In the genomic region with DNA sequence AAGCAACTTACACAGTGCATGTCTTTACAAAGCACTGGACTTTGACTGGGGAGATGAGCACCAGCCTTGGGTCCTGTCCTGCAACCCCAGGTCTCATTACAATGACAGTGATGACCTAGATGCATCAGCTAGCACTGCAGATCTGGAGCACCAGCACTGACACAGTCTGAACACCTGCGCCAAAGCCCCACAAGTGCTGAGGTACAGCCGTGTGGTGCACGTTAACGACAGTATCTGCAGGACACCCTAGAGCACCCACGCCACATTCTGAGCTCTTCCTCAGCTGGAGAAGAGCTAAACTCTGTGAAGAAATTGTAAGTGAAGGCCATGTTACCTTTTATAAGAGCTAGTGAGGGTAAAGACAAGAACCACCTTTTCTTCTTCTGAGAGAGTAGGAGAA, we compare ENCODE assay signal across 30 mouse cellular contexts.
DNase-seq lines count a peak whose midpoint lies in the region; ATAC-seq and TF ChIP-seq lines count a peak whose summit lies in the region.
"Had no signal": no experiment of that assay in that cellular context is flagged by ENCODE, and none has a peak within 500 bp of the region (broad histone marks: within the 10 kb centered on the region; RNA-seq: fewer than 3 reads in every experiment).

No protein-coding gene starts in this region.

- no peak for DNase-seq in heart, adult 2 months
- no peak for DNase-seq in heart, postnatal 10 days
- no peak for DNase-seq in kidney, adult 11 months
- peak; percentile 56 to 73 for DNase-seq in thymus, adult 18-20 months
- DNase-seq in thymus, postnatal 25 days = peak; percentile 68
- DNase-seq in forebrain, embryonic 14.5 days (ENCODE audit: low spot score) = no peak
- no peak for DNase-seq in urinary bladder, postnatal 36 days (ENCODE audit: low spot score in 2 of 2)
- DNase-seq: adrenal gland, adult 8-10 months; cerebellum, adult 2 months; cerebellum, postnatal 14 days; gastrocnemius, postnatal 14 days; heart, adult 11 months; heart, postnatal 4 days; left cerebral cortex, postnatal 4 days; liver, embryonic 13.5 days; lung, adult 18-20 months; lung, postnatal 10 days; retina, postnatal 1 day; right cerebral cortex, postnatal 25 days; spleen, adult 18-20 months had no signal

- ATAC-seq in kidney, embryonic 16.5 days (ENCODE audit: low FRiP score, low TSS enrichment) = no peak
- ATAC-seq in forebrain, embryonic 14.5 days = no peak
- ATAC-seq: midbrain, embryonic 15.5 days had no signal

- no peak overlapping the region for H3K4me2 ChIP-seq in kidney, embryonic 16.5 days (replicated peaks; ENCODE audit: low read depth, low read length)
- no peak overlapping the region for H3K4me2 ChIP-seq in forebrain, embryonic 14.5 days (ENCODE audit: low read length)
- H3K4me2 ChIP-seq: embryonic facial prominence, embryonic 15.5 days; forebrain, embryonic 12.5 days; heart, embryonic 11.5 days; hindbrain, embryonic 13.5 days; liver, embryonic 13.5 days; midbrain, embryonic 15.5 days; neural tube, embryonic 15.5 days had no signal

- peaks cover 24% of the 10 kb centered on the region for H3K36me3 ChIP-seq in heart, adult 2 months (ENCODE audit: control insufficient read depth, insufficient read depth, low read length)
- 0 out of 2 replicates have a peak, but pooled peaks cover 2% of the 10 kb centered on the region for H3K36me3 ChIP-seq in kidney, embryonic 16.5 days (ENCODE audit: insufficient read depth, low read length)
- peaks cover 11% of the 10 kb centered on the region for H3K36me3 ChIP-seq in forebrain, embryonic 14.5 days (ENCODE audit: control insufficient read depth, insufficient read depth, low read length)

- no peak overlapping the region for H3K9ac ChIP-seq in heart, adult 2 months (ENCODE audit: low read depth, low read length)
- 0 out of 2 replicates have a peak overlapping the region, but pooled peaks have one; percentile 12 for H3K9ac ChIP-seq in kidney, embryonic 16.5 days (replicated peaks; ENCODE audit: low read length)
- no peak overlapping the region for H3K9ac ChIP-seq in forebrain, embryonic 14.5 days (ENCODE audit: low read length)
- H3K9ac ChIP-seq: embryonic facial prominence, embryonic 15.5 days; forebrain, embryonic 12.5 days; hindbrain, embryonic 13.5 days; liver, embryonic 13.5 days; midbrain, embryonic 15.5 days; neural tube, embryonic 15.5 days had no signal

- TF ChIP-seq CTCF in heart, adult 2 months (IDR thresholded peaks at IDR 0.05) = no peak

- H3K4me3 ChIP-seq in heart, adult 2 months = no peak overlapping the region
- no peak overlapping the region for H3K4me3 ChIP-seq in kidney, embryonic 16.5 days (ENCODE audit: low read length)
- H3K4me3 ChIP-seq in forebrain, embryonic 14.5 days (ENCODE audit: low read depth, low read length) = no peak overlapping the region
- H3K4me3 ChIP-seq: embryonic facial prominence, embryonic 10.5 days; embryonic facial prominence, embryonic 15.5 days; forebrain, embryonic 12.5 days; hindbrain, embryonic 13.5 days; liver, embryonic 13.5 days; midbrain, embryonic 10.5 days; midbrain, embryonic 15.5 days; neural tube, embryonic 15.5 days had no signal

- no peaks in the 10 kb centered on the region for H3K27me3 ChIP-seq in heart, adult 2 months (ENCODE audit: control insufficient read depth, insufficient read depth, low read length)
- H3K27me3 ChIP-seq in kidney, embryonic 16.5 days (ENCODE audit: insufficient read depth, low read length) = no peaks in the 10 kb centered on the region
- no peaks in the 10 kb centered on the region for H3K27me3 ChIP-seq in forebrain, embryonic 14.5 days (replicated peaks; ENCODE audit: control insufficient read depth, insufficient read depth, low read length)
- H3K27me3 ChIP-seq: embryonic facial prominence, embryonic 15.5 days; forebrain, embryonic 12.5 days; hindbrain, embryonic 13.5 days; liver, embryonic 13.5 days; midbrain, embryonic 15.5 days; neural tube, embryonic 15.5 days had no signal

- intact Hi-C loops in heart, adult 2 months (cut with DNase I) = no loop called here
- intact Hi-C loops in heart, postnatal 10 days (cut with DNase I) = no loop called here

- no peaks in the 10 kb centered on the region for H3K9me3 ChIP-seq in kidney, embryonic 16.5 days (ENCODE audit: low read length)
- no peaks in the 10 kb centered on the region for H3K9me3 ChIP-seq in forebrain, embryonic 14.5 days (replicated peaks; ENCODE audit: control insufficient read depth, low read length)
- H3K9me3 ChIP-seq: embryonic facial prominence, embryonic 10.5 days; embryonic facial prominence, embryonic 15.5 days; forebrain, embryonic 12.5 days; G1E; hindbrain, embryonic 13.5 days; liver, embryonic 13.5 days; midbrain, embryonic 10.5 days; midbrain, embryonic 15.5 days; neural tube, embryonic 15.5 days had no signal

- 85% methylated on average over 5 of the region's 5 CpGs for WGBS in heart, adult 2 months
- 90% methylated on average over 5 of the region's 5 CpGs for WGBS in kidney, embryonic 16.5 days
- 92% methylated on average over 5 of the region's 5 CpGs for WGBS in forebrain, embryonic 14.5 days

- H3K79me2 ChIP-seq in heart, adult 2 months (replicated peaks; ENCODE audit: control insufficient read depth, insufficient read depth, low read length) = no peaks in the 10 kb centered on the region

- peaks cover 27% of the 10 kb centered on the region for H3K4me1 ChIP-seq in heart, adult 2 months (ENCODE audit: control insufficient read depth, insufficient read depth, low read length)
- peaks cover 68% of the 10 kb centered on the region for H3K4me1 ChIP-seq in kidney, embryonic 16.5 days (ENCODE audit: insufficient read depth, low read length)
- no peaks in the 10 kb centered on the region for H3K4me1 ChIP-seq in forebrain, embryonic 14.5 days (ENCODE audit: control insufficient read depth, insufficient read depth, low read length)
- H3K4me1 ChIP-seq: midbrain, embryonic 10.5 days had no signal

- no peak for TF ChIP-seq POLR2A in heart, adult 2 months (IDR thresholded peaks at IDR 0.05; ENCODE audit: insufficient read depth, low read depth, low read length)

- peak overlapping the region; percentile 30 for H3K27ac ChIP-seq in heart, adult 2 months
- peak overlapping the region; percentile 87 for H3K27ac ChIP-seq in kidney, embryonic 16.5 days (ENCODE audit: low read length)
- no peak overlapping the region for H3K27ac ChIP-seq in forebrain, embryonic 14.5 days (ENCODE audit: low read depth, low read length)
- H3K27ac ChIP-seq: embryonic facial prominence, embryonic 10.5 days; embryonic facial prominence, embryonic 15.5 days; forebrain, embryonic 12.5 days; hindbrain, embryonic 13.5 days; liver, embryonic 13.5 days; midbrain, embryonic 10.5 days; midbrain, embryonic 15.5 days; neural tube, embryonic 15.5 days had no signal

- no peak for TF ChIP-seq EP300 in heart, adult 2 months (IDR thresholded peaks at IDR 0.05; ENCODE audit: insufficient read depth, low read depth, low read length)

Comparison
In these comparisons a context has a peak if more than half of its experiments do, and no peak if none do; other contexts are left out.
1. DNase-seq: peak in thymus, adult 18-20 months (2 of 2) and thymus, postnatal 25 days (single experiment); none in heart, adult 2 months (0 of 2), heart, postnatal 10 days (0 of 2), kidney, adult 11 months (single experiment), forebrain, embryonic 14.5 days (single experiment) and urinary bladder, postnatal 36 days (0 of 2).